Mouse (Mus musculus) hindbrain, embryonic 11.5 days (tissue): ENCODE results near the gene Slc25a20. TPM values are rescaled to one million over a fixed set of nuclear protein-coding genes. Genes with fewer than 3 reads are reported as not detected.

Experiments
- ATAC-seq: fragments of 200-750 bp; cut with Nextera tagmentation; 2 replicates; pipeline ENCODE4 v1.8.0; 2017; ENCODE audit warnings: mild to moderate bottlenecking, moderate TSS enrichment, moderate library complexity; ENCODE audit not compliant: low FRiP score
- DNase-seq: peaks from one replicate; pipeline ENCODE4 v3.0.0-alpha.2; 2015; ENCODE audit warnings: low spot score
- H3K27ac ChIP-seq: fragments of 300-500 bp; sonication (generic); 2 replicates; pipeline ENCODE4 v1.5.1; 2014; ENCODE audit warnings: mild to moderate bottlenecking, low read depth, low read length
- H3K27me3 ChIP-seq: fragments of 300-500 bp; sonication (generic); 2 replicates; pipeline ENCODE4 v1.6.1; 2014; ENCODE audit warnings: mild to moderate bottlenecking, low read length, moderate library complexity, mixed read lengths; ENCODE audit not compliant: control insufficient read depth, insufficient read depth
- H3K36me3 ChIP-seq: fragments of 300-500 bp; sonication (generic); 2 replicates; pipeline ENCODE4 v1.6.1; 2014; ENCODE audit warnings: mild to moderate bottlenecking, low read length, moderate library complexity, mixed read lengths; ENCODE audit not compliant: control insufficient read depth, insufficient read depth
- H3K4me1 ChIP-seq: fragments of 300-500 bp; sonication (generic); replicated peaks from 2 replicates; pipeline ENCODE4 v1.6.1; 2014; ENCODE audit warnings: low read length, mixed read lengths; ENCODE audit not compliant: control insufficient read depth, insufficient read depth
- H3K4me2 ChIP-seq: fragments of 300-500 bp; sonication (generic); replicated peaks from 2 replicates; pipeline ENCODE4 v1.6.1; 2014; ENCODE audit warnings: mild to moderate bottlenecking, low read depth, low read length
- H3K4me3 ChIP-seq: fragments of 300-500 bp; sonication (generic); 2 replicates; pipeline ENCODE4 v1.5.1; 2014; ENCODE audit warnings: low read depth, low read length
- H3K9ac ChIP-seq: fragments of 300-500 bp; sonication (generic); 2 replicates; pipeline ENCODE4 v1.6.1; 2014; ENCODE audit warnings: low read depth, low read length
- H3K9me3 ChIP-seq: fragments of 300-500 bp; sonication (generic); 2 replicates; pipeline ENCODE4 v1.6.1; 2016; ENCODE audit warnings: low read length; ENCODE audit not compliant: control insufficient read depth
- WGBS: fragments of 180-500 bp; shearing (Covaris S2); extraction: QIAGEN DNeasy Blood & Tissue Kit; methylation state at CpG from one replicate; pipeline ENCODE4 v1.1.7; 2014; 5-methylcytosine and 5-hydroxymethylcytosine counted together
- polyA plus RNA-seq: library from polyadenylated mRNA; unstranded; fragments of >200 nt; fragmentation: Nextera tagmentation; extraction: Ambion mirVana; gene quantifications from 2 replicates; pipeline ENCODE4 v1.2.1, GENCODE M21; 2014

Gene Slc25a20
- polyA plus RNA-seq, 1 experiment from 2014 or later: 22.8 TPM

- Histone ChIP-seq H3K4me2 (no peak overlapping the region), H3K27me3 (no peaks in the 10 kb centered on the region), H3K36me3 (no peaks in the 10 kb centered on the region), H3K9ac (no peak overlapping the region), H3K4me1 (no peaks in the 10 kb centered on the region), H3K4me3 (no peak overlapping the region), H3K9me3 (no peaks in the 10 kb centered on the region), H3K27ac (no peak overlapping the region)
- no peak for ATAC-seq
- no peak for DNase-seq
- 69% methylated on average over 7 of the region's 7 CpGs for WGBS
Measured at GRCm38 (mm10) chr9:108704591-108704990, 42.7 kb downstream of the Slc25a20 start.

GRCm38 (mm10) chr9:108707212-108707611 lies 45.3 kb downstream of the Slc25a20 start:
- Histone ChIP-seq H3K9me3 (no peaks in the 10 kb centered on the region), H3K9ac (no peak overlapping the region), H3K4me3 (no peak overlapping the region), H3K4me1 (no peaks in the 10 kb centered on the region), H3K27ac (no peak overlapping the region), H3K36me3 (no peaks in the 10 kb centered on the region), H3K27me3 (no peaks in the 10 kb centered on the region), H3K4me2 (no peak overlapping the region)
- DNase-seq (no peak), ATAC-seq (no peak)
- 96% methylated on average over 2 of the region's 2 CpGs for WGBS

GRCm38 (mm10) chr9:108708833-108709232 lies 46.9 kb downstream of the Slc25a20 start:
- Histone ChIP-seq H3K4me2 (no peak overlapping the region), H3K4me3 (no peak overlapping the region), H3K27me3 (no peaks in the 10 kb centered on the region), H3K36me3 (no peaks in the 10 kb centered on the region), H3K9me3 (no peaks in the 10 kb centered on the region), H3K27ac (no peak overlapping the region), H3K4me1 (no peaks in the 10 kb centered on the region), H3K9ac (no peak overlapping the region)
- DNase-seq (no peak), ATAC-seq (no peak)
- WGBS: 93% methylated on average over 8 of the region's 8 CpGs

GRCm38 (mm10) chr9:108710767-108711166 lies 48.9 kb downstream of the Slc25a20 start:
- Histone ChIP-seq H3K27me3 (no peaks in the 10 kb centered on the region), H3K4me3 (no peak overlapping the region), H3K9ac (no peak overlapping the region), H3K27ac (no peak overlapping the region), H3K9me3 (no peaks in the 10 kb centered on the region), H3K4me1 (no peaks in the 10 kb centered on the region), H3K4me2 (no peak overlapping the region), H3K36me3 (no peaks in the 10 kb centered on the region)
- WGBS: 77% methylated on average over 7 of the region's 7 CpGs
- ATAC-seq (no peak), DNase-seq (no peak)

- 86% methylated on average over 4 of the region's 4 CpGs for WGBS
Measured at GRCm38 (mm10) chr9:108716199-108716598, 54.3 kb downstream of the Slc25a20 start.

GRCm38 (mm10) chr9:108723751-108724150 lies 61.9 kb downstream of the Slc25a20 start:
- DNase-seq (no peak), ATAC-seq (no peak)
- Histone ChIP-seq H3K4me1 (no peaks in the 10 kb centered on the region), H3K4me2 (no peak overlapping the region), H3K9me3 (no peaks in the 10 kb centered on the region), H3K9ac (no peak overlapping the region), H3K27ac (no peak overlapping the region), H3K36me3 (peaks cover 2% of the 10 kb centered on the region; the same call in 1 of the 2 replicates), H3K27me3 (no peaks in the 10 kb centered on the region), H3K4me3 (no peak overlapping the region)
- WGBS: 27% methylated on average over 2 of the region's 2 CpGs

More at GRCm38 (mm10) chr9:108716199-108716598, 54.3 kb downstream of the Slc25a20 start:
- H3K27ac ChIP-seq: no peak overlapping the region
- H3K4me1 ChIP-seq: no peaks in the 10 kb centered on the region
- DNase-seq: no peak
- no peak overlapping the region for H3K9ac ChIP-seq
- H3K4me2 ChIP-seq: no peak overlapping the region
- H3K9me3 ChIP-seq: no peaks in the 10 kb centered on the region
- ATAC-seq: no peak
- H3K27me3 ChIP-seq: no peaks in the 10 kb centered on the region
- H3K36me3 ChIP-seq: peaks cover 4% of the 10 kb centered on the region; the same call in 1 of the 2 replicates
- H3K4me3 ChIP-seq: no peak overlapping the region

- Histone ChIP-seq H3K4me3 (no peak overlapping the region), H3K36me3 (no peaks in the 10 kb centered on the region), H3K4me1 (no peaks in the 10 kb centered on the region), H3K4me2 (no peak overlapping the region), H3K9me3 (no peaks in the 10 kb centered on the region), H3K27me3 (no peaks in the 10 kb centered on the region), H3K27ac (no peak overlapping the region), H3K9ac (no peak overlapping the region)
- WGBS: 94% methylated on average over 5 of the region's 5 CpGs
- DNase-seq (no peak), ATAC-seq (no peak)
Measured at GRCm38 (mm10) chr9:108726116-108726515, 64.2 kb downstream of the Slc25a20 start.

- Histone ChIP-seq H3K9me3 (no peaks in the 10 kb centered on the region), H3K9ac (no peak overlapping the region), H3K4me3 (no peak overlapping the region), H3K27me3 (no peaks in the 10 kb centered on the region), H3K4me2 (no peak overlapping the region), H3K4me1 (no peaks in the 10 kb centered on the region), H3K27ac (no peak overlapping the region), H3K36me3 (no peaks in the 10 kb centered on the region)
- ATAC-seq: no peak
- no peak for DNase-seq
Measured at GRCm38 (mm10) chr9:108729050-108729449, 67.2 kb downstream of the Slc25a20 start.

- H3K27ac ChIP-seq: no peak overlapping the region
- H3K9ac ChIP-seq: no peak overlapping the region
- H3K4me2 ChIP-seq: no peak overlapping the region
- H3K27me3 ChIP-seq: no peaks in the 10 kb centered on the region
- no peak overlapping the region for H3K4me3 ChIP-seq
- no peak for DNase-seq
- no peaks in the 10 kb centered on the region for H3K9me3 ChIP-seq
- H3K36me3 ChIP-seq: no peaks in the 10 kb centered on the region
- no peaks in the 10 kb centered on the region for H3K4me1 ChIP-seq
- ATAC-seq: no peak
Measured at GRCm38 (mm10) chr9:108732462-108732861, 70.6 kb downstream of the Slc25a20 start.
